Mouse (Mus musculus) lung, embryonic 16.5 days (tissue): ENCODE results near the gene Dlgap1. TPM values are rescaled to one million over a fixed set of nuclear protein-coding genes. Genes with fewer than 3 reads are reported as not detected.
A peak's percentile ranks its signal among the peaks of the same experiment; 100 is the strongest.

Experiments used
- ATAC-seq: fragments of 200-750 bp; cut with Nextera tagmentation; 2 replicates; pipeline ENCODE4 v1.8.0; 2017; ENCODE audit warnings: low read depth, mild to moderate bottlenecking, moderate library complexity
- H3K27ac ChIP-seq: fragments of 300-500 bp; sonication (generic); 2 replicates; pipeline ENCODE4 v1.5.1; 2014; ENCODE audit warnings: mild to moderate bottlenecking, control low read depth, low read length
- H3K27me3 ChIP-seq: fragments of 300-500 bp; sonication (generic); 2 replicates; pipeline ENCODE4 v1.6.1; 2014; ENCODE audit warnings: low read depth, low read length, mixed read lengths; ENCODE audit not compliant: control insufficient read depth, insufficient read depth
- H3K36me3 ChIP-seq: fragments of 300-500 bp; sonication (generic); 2 replicates; pipeline ENCODE4 v1.6.1; 2014; ENCODE audit warnings: low read length; ENCODE audit not compliant: control insufficient read depth, insufficient read depth
- H3K4me1 ChIP-seq: fragments of 300-500 bp; sonication (generic); replicated peaks from 2 replicates; pipeline ENCODE4 v1.6.1; 2014; ENCODE audit warnings: low read length, mixed read lengths; ENCODE audit not compliant: control insufficient read depth, insufficient read depth
- H3K4me2 ChIP-seq: fragments of 300-500 bp; sonication (generic); 2 replicates; pipeline ENCODE4 v1.6.1; 2014; ENCODE audit warnings: low read depth, low read length, control low read depth
- H3K4me3 ChIP-seq: fragments of 300-500 bp; sonication (generic); 2 replicates; pipeline ENCODE4 v1.5.1; 2014; ENCODE audit warnings: mild to moderate bottlenecking, low read length, control low read depth
- H3K9ac ChIP-seq: fragments of 300-500 bp; sonication (generic); 2 replicates; pipeline ENCODE4 v1.6.1; 2014; ENCODE audit warnings: low read length, control low read depth
- H3K9me3 ChIP-seq: fragments of 300-500 bp; sonication (generic); 2 replicates; pipeline ENCODE4 v1.6.1; 2016; ENCODE audit warnings: low read length; ENCODE audit not compliant: control insufficient read depth
- WGBS: fragments of 180-500 bp; shearing (Covaris S2); extraction: QIAGEN DNeasy Blood & Tissue Kit; methylation state at CpG from one replicate; pipeline ENCODE4 v1.1.7; 2014; 5-methylcytosine and 5-hydroxymethylcytosine counted together
- polyA plus RNA-seq: library from polyadenylated mRNA; unstranded; fragments of >200 nt; fragmentation: Nextera tagmentation; extraction: Ambion mirVana; gene quantifications from 2 replicates; pipeline ENCODE4 v1.2.1, GENCODE M21; 2015

Gene Dlgap1
- polyA plus RNA-seq, 1 experiment from 2014 or later = 0.70 TPM

GRCm38 (mm10) chr17:70720766-70721165, 751.9 kb downstream of the Dlgap1 start:
- no peaks in the 10 kb centered on the region for H3K4me1 ChIP-seq
- no peak overlapping the region for H3K27ac ChIP-seq
- H3K4me2 ChIP-seq = no peak overlapping the region
- 20% methylated on average over 8 of the region's 8 CpGs for WGBS
- H3K27me3 ChIP-seq = no peaks in the 10 kb centered on the region
- peak; percentile 34; the same call in 1 of the 2 replicates for ATAC-seq
- no peak overlapping the region for H3K4me3 ChIP-seq
- no peak overlapping the region for H3K9ac ChIP-seq
- no peaks in the 10 kb centered on the region for H3K9me3 ChIP-seq
- H3K36me3 ChIP-seq = no peaks in the 10 kb centered on the region

DNA sequence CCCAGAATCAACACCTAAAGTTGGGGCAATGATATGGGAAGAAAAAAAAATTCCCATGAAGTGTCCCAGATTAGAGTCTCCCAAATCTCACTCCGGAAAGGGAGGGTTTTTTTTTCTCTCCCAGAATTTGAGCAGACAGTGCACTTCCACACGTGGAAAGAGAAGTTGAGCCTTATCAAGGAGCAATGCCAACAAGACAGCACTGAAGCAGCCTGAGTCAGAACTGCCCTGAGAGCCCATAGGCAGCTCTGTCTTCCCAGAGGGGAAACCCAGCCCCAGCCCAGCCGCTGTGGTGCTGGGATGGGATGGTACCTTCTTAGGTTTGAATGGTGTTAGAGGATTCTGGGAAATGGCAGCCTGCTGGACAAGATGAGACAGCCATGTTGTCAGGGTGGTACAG, 753.3 kb downstream of the Dlgap1 start:
- Histone ChIP-seq H3K4me3 (no peak overlapping the region), H3K36me3 (no peaks in the 10 kb centered on the region), H3K27me3 (no peaks in the 10 kb centered on the region), H3K4me1 (no peaks in the 10 kb centered on the region), H3K9me3 (no peaks in the 10 kb centered on the region), H3K27ac (no peak overlapping the region), H3K9ac (no peak overlapping the region), H3K4me2 (no peak overlapping the region)
- ATAC-seq = no peak
- 70% methylated on average over 3 of the region's 3 CpGs for WGBS

GRCm38 (mm10) chr17:70728719-70729281, 759.9 kb downstream of the Dlgap1 start:
- Histone ChIP-seq H3K9me3 (no peaks in the 10 kb centered on the region), H3K27ac (peak overlapping the region; percentile 58; the same call in 1 of the 2 replicates), H3K36me3 (no peaks in the 10 kb centered on the region), H3K27me3 (no peaks in the 10 kb centered on the region), H3K4me2 (no peak overlapping the region), H3K4me3 (no peak overlapping the region), H3K4me1 (peaks cover 4% of the 10 kb centered on the region; the same call in 1 of the 2 replicates), H3K9ac (no peak overlapping the region)
- ATAC-seq = peak; percentile 75
- WGBS = 62% methylated on average over 5 of the region's 5 CpGs

GRCm38 (mm10) chr17:70734728-70735127, 765.9 kb downstream of the Dlgap1 start:
- Histone ChIP-seq H3K4me1 (peaks cover 10% of the 10 kb centered on the region), H3K27ac (no peak overlapping the region), H3K36me3 (no peaks in the 10 kb centered on the region), H3K9ac (no peak overlapping the region), H3K4me3 (no peak overlapping the region), H3K27me3 (no peaks in the 10 kb centered on the region), H3K9me3 (no peaks in the 10 kb centered on the region), H3K4me2 (no peak overlapping the region)
- 61% methylated on average over 3 of the region's 3 CpGs for WGBS
- ATAC-seq = no peak

DNA sequence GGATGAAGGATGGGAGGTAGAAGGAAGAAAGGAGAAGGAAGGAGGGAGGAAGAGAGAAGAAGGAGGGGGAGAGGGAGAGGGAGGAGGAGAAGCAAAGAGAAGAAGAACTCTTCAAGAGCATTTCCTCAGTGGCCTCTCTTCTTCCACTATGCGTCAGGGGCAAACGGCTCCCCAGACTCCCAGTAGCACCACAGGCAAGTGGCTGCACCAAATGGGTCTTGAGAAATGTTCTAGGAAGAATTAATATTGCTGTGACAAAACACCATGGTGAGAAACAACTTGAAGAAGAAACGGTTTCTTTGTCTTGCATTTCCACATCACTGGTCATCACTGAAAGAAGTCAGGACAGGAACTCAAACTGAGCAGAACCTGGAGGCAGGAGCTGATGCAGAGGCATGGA, 766.5 kb downstream of the Dlgap1 start:
- Histone ChIP-seq H3K4me2 (no peak overlapping the region), H3K27me3 (no peaks in the 10 kb centered on the region), H3K9me3 (no peaks in the 10 kb centered on the region), H3K27ac (no peak overlapping the region), H3K36me3 (no peaks in the 10 kb centered on the region), H3K4me3 (no peak overlapping the region), H3K9ac (no peak overlapping the region), H3K4me1 (peaks cover 10% of the 10 kb centered on the region)
- ATAC-seq = no peak
- 77% methylated on average over 3 of the region's 3 CpGs for WGBS

DNA sequence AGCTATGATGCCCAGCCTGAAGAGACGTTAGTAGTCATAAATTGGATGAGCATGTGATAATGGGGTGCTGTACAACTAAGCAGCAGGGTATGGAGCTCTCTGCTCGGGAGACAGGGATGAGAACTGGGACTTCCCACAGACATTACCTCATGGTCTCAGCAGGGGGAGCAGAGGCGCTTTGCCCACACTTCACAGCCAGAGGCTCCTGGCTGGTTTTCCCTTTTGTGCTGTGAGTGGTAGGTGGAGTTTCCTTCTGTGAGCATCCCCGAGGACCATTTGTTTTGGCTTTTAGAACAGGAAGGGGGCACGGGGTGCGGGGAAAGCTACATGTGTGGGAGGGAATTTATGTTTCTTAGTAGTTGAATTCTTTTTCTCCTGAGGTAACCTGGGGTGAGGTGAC, 768.6 kb downstream of the Dlgap1 start:
- H3K9me3 ChIP-seq = no peaks in the 10 kb centered on the region
- H3K9ac ChIP-seq = peak overlapping the region; percentile 29
- 2% methylated on average over 6 of the region's 6 CpGs for WGBS
- no peaks in the 10 kb centered on the region for H3K36me3 ChIP-seq
- peak overlapping the region; percentile 33 for H3K4me3 ChIP-seq
- H3K4me1 ChIP-seq = peaks cover 10% of the 10 kb centered on the region
- peak; percentile 78 for ATAC-seq
- peak overlapping the region; percentile 57 for H3K4me2 ChIP-seq
- H3K27me3 ChIP-seq = no peaks in the 10 kb centered on the region
- H3K27ac ChIP-seq = peak overlapping the region; percentile 83

DNA sequence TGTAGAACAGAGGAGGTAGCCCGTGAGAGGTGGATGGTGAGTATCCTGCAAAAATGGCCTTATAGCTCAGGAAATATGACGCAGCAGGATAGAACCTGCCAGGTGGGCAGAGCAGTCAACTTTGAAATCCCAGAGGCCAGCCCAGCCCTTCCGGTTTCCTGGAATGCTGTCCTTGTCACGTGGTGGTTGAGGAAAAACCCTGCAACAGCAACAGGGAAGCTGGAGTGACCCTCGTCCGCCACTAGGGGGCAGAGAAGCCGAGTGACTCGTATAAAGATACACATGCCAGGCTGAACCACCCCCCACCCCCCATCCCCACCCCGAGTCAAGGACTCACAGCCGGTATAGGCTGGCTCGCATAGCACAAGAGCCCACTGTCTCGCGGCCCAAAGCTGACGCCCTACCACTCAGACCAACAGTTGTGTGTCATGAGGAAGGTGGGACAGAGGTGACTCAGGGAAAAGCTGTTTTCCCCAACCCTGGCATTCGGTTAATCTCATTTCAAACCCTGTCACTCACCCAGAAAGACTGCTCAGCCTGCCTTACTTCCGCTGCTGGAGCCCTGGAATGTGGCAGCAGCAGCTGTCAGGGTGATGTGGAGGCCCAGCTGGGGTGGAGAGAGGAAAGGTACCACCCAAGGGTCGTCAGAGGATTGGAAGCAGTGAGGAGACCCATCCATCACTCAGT, 769.4 kb downstream of the Dlgap1 start:
- H3K27me3 ChIP-seq = no peaks in the 10 kb centered on the region
- WGBS = under 1% methylated on average over 17 of the region's 17 CpGs
- H3K9ac ChIP-seq = peak overlapping the region; percentile 61
- peak; percentile 92 for ATAC-seq
- peak overlapping the region; percentile 83 for H3K27ac ChIP-seq
- peaks cover 10% of the 10 kb centered on the region for H3K4me1 ChIP-seq
- no peaks in the 10 kb centered on the region for H3K9me3 ChIP-seq
- peak overlapping the region; percentile 57 for H3K4me2 ChIP-seq
- H3K36me3 ChIP-seq = no peaks in the 10 kb centered on the region
- peak overlapping the region; percentile 33 for H3K4me3 ChIP-seq

DNA sequence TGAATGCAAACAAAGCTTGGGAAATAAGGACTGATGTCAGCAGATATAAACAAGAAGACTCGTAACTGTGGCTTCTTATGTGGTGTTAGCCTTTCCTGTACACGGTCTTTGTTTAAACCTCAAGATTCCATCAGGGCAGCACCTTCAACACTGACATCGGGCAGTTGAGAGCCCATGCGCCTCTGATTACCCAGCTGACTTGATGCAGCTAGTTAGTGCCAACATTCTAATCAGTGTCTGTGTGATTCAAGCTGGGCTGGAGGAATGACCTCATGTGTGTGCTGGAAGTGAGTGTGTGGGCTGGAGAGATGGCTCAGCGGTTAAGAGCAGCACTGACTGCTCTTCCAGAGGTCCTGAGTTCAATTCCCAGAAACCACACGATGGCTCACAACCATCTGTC, 770.5 kb downstream of the Dlgap1 start:
- Histone ChIP-seq H3K9ac (no peak overlapping the region), H3K4me1 (peaks cover 10% of the 10 kb centered on the region), H3K9me3 (no peaks in the 10 kb centered on the region), H3K4me2 (no peak overlapping the region), H3K27ac (no peak overlapping the region), H3K4me3 (no peak overlapping the region), H3K36me3 (no peaks in the 10 kb centered on the region), H3K27me3 (no peaks in the 10 kb centered on the region)
- 52% methylated on average over 6 of the region's 6 CpGs for WGBS
- ATAC-seq = no peak

- Histone ChIP-seq H3K4me1 (peaks cover 15% of the 10 kb centered on the region), H3K36me3 (no peaks in the 10 kb centered on the region), H3K27me3 (no peaks in the 10 kb centered on the region), H3K9ac (no peak overlapping the region), H3K27ac (no peak overlapping the region), H3K4me2 (no peak overlapping the region), H3K4me3 (no peak overlapping the region), H3K9me3 (no peaks in the 10 kb centered on the region)
- 66% methylated on average over 1 of the region's 1 CpGs for WGBS
- ATAC-seq = no peak
Measured at GRCm38 (mm10) chr17:70741696-70742095, 772.8 kb downstream of the Dlgap1 start.
